Mouse (Mus musculus) brain, embryonic 14.5 days (tissue): ENCODE measurements around the gene Tmem88. TPM values are rescaled to one million over a fixed set of nuclear protein-coding genes. Genes with fewer than 3 reads are reported as not detected.

Experiments
- DNase-seq: peaks from one replicate; pipeline ENCODE4 v3.0.0-alpha.2; 2011; ENCODE audit warnings: low read depth
- CTCF ChIP-seq: fragments of 200-500 bp; IDR thresholded peaks from 2 replicates; pipeline ENCODE4 v1.5.1; 2012; ENCODE audit warnings: inconsistent platforms, mild to moderate bottlenecking, moderate library complexity, borderline replicate concordance; ENCODE audit not compliant: insufficient read depth, insufficient read length; ENCODE audit errors: extremely low read depth
- POLR2A ChIP-seq: fragments of 200-500 bp; IDR thresholded peaks from 2 replicates; pipeline ENCODE4 v1.6.1; 2012; ENCODE audit warnings: mild to moderate bottlenecking, inconsistent platforms, borderline replicate concordance; ENCODE audit not compliant: poor library complexity, insufficient read depth, insufficient read length, severe bottlenecking; ENCODE audit errors: extremely low read depth
- polyA plus RNA-seq: library from polyadenylated mRNA; depleted of rRNA; stranded (reverse); fragments of >200 nt; gene quantifications from 2 replicates; pipeline ENCODE4 v1.2.3, GENCODE M21; 2012; rRNA removed

Gene Tmem88
- polyA plus RNA-seq, 1 experiment: 5.7 TPM

DNA sequence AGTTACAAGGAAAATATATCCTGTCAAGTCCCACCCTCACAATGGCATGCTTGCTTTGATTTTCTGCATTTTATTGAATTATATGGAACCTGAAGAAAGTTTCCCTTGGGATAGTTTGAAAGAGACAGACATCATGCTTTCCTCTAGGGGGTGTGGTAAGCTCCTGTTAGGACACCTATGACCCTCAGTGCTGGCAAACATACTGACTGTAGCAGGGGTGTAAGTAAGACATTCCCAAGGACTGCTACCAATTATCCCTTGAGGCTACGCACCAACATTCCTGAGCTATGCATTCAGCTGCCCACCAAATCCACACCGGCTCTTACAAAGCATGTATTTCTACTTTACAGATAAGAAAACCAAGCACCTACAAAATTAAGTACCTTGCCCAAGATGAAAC is 35.6 kb downstream of the Tmem88 start:
- TF ChIP-seq CTCF (no peak), POLR2A (no peak)
- peak; percentile 56 for DNase-seq

DNA sequence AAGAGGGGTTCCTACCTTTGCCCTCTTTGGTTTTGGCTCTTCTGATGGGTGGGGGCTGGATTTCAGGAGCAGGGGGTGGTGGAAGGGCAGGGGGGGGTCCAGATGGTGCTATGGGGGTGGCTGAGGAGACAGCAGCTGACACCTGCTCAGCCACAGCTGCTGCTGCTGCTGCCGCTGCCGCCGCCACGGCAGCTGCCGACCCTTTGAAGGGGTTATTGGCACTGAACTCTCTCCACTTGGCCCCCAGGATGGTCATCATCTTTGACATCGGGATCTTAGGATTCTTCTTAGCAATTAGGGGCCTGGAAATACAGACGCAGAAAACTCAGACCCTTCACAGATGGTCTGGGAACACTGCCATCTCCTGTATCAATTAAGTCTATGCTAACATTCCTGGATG is 36.0 kb downstream of the Tmem88 start:
- peak; percentile 64 for DNase-seq
- TF ChIP-seq POLR2A (no peak), CTCF (no peak)

DNA sequence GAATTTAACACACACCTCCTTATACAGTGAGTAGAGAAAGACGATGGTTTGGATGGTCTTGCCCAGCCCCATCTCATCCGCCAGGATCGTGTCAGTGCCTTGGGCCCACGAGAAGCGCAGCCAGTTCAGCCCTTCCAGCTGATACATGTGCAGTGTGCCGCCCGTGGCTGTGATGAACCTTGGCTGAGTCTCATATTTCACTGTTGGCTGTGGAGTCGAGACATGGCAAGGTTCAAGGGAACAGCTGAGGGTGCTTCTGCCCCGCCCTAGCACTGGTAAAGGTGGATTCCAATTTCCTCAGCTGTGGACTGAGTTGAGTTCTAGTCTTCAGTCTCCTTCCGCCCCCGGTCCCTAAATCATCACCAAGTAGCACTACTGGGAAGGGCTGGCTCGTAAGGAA is 40.3 kb downstream of the Tmem88 start:
- no peak for DNase-seq
- TF ChIP-seq POLR2A: no peak

DNA sequence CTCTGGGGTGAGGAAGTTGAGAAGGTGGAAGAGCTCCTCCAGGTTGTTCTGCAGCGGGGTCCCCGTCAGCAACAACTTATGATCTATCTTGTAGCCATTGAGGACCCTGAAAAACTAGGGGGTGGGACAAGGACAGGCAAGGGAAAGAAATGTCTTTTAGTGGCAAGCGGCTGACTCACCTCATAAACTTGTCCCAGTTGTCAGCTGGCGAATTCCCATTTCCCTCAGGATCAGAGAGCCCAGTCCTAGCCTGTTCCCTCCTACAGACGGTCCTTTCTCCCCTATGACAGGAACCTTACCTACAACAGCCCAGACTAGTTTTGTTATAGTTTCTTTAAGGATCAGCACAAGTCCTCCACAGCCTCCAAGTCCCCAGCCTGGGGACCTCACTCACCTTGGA is 41.5 kb downstream of the Tmem88 start:
- DNase-seq: no peak
- TF ChIP-seq POLR2A (no peak), CTCF (no peak)

Other genes with a start within 250 kb of the Tmem88 start
- 0.13 and 0.23 TPM in 2 replicates for gene Alox12b, start 241.2 kb downstream of the Tmem88 start, polyA plus RNA-seq
- 0.05 and 0.25 TPM in 2 replicates for gene Alox8, start 200.4 kb downstream of the Tmem88 start, polyA plus RNA-seq
- gene Gucy2e, start 161.2 kb downstream of the Tmem88 start, polyA plus RNA-seq: 0.20 and 0.25 TPM in 2 replicates
- gene Cntrob, start 74.5 kb downstream of the Tmem88 start, polyA plus RNA-seq: 42.2 and 54.4 TPM in 2 replicates
- gene Trappc1, start 74.3 kb downstream of the Tmem88 start, polyA plus RNA-seq: 116 and 118 TPM in 2 replicates
- 7.0 and 8.7 TPM in 2 replicates for gene Kcnab3, start 72.0 kb downstream of the Tmem88 start, polyA plus RNA-seq
- 82.8 and 115 TPM in 2 replicates for gene Rnf227, start 57.8 kb downstream of the Tmem88 start, polyA plus RNA-seq
- gene Chd3, start 28.8 kb downstream of the Tmem88 start, polyA plus RNA-seq: 321 and 358 TPM in 2 replicates
- 84.1 and 111 TPM in 2 replicates for gene Naa38, start 2.7 kb downstream of the Tmem88 start, polyA plus RNA-seq
- gene Cyb5d1, start 2.6 kb downstream of the Tmem88 start, polyA plus RNA-seq: 26.7 and 28.7 TPM in 2 replicates
- 12.4 and 38.7 TPM in 2 replicates for gene Kdm6b, start 15.4 kb upstream of the Tmem88 start, polyA plus RNA-seq
- gene Dnah2, start 150.9 kb upstream of the Tmem88 start, polyA plus RNA-seq: 4.7 and 5.2 TPM in 2 replicates
- 187 and 206 TPM in 2 replicates for gene Efnb3, start 162.0 kb upstream of the Tmem88 start, polyA plus RNA-seq
- gene Wrap53, start 182.0 kb upstream of the Tmem88 start, polyA plus RNA-seq: 20.9 and 27.0 TPM in 2 replicates
- gene Trp53, start 182.1 kb upstream of the Tmem88 start, polyA plus RNA-seq: 93.6 and 131 TPM in 2 replicates
- gene Atp1b2, start 207.7 kb upstream of the Tmem88 start, polyA plus RNA-seq: 44.3 and 74.7 TPM in 2 replicates
- 0.08 TPM in 1 of 2 replicates, not detected in the other for gene Shbg, start 219.7 kb upstream of the Tmem88 start, polyA plus RNA-seq
- 13.7 and 17.8 TPM in 2 replicates for gene Sat2, start 223.8 kb upstream of the Tmem88 start, polyA plus RNA-seq
- gene Fxr2, start 234.8 kb upstream of the Tmem88 start, polyA plus RNA-seq: 129 and 151 TPM in 2 replicates